Mouse (Mus musculus): ENCODE measurements at regions not wholly inside any gene's neighbourhood (a gene's known extent, or its start where the extent isn't known, plus 50 kb on each side); places are given as distances from the start of the nearest gene placed in this dataset.

GRCm38 (mm10) chr2:46149848-46150247 lies 1032.7 kb upstream of the Zeb2 start:
- TF ChIP-seq CTCF (IDR thresholded peaks at IDR 0.05; ENCODE audit: low read depth) (no peak), EP300 (IDR thresholded peaks at IDR 0.05; ENCODE audit: low read depth) (no peak)
